Mouse (Mus musculus) liver, embryonic 11.5 days (tissue): Measurements from ENCODE around the gene Tesk2. TPM values are rescaled to one million over a fixed set of nuclear protein-coding genes. Genes with fewer than 3 reads are reported as not detected.

Experiments used
- ATAC-seq: fragments of 200-750 bp; cut with Nextera tagmentation; replicated peaks from 2 replicates; pipeline ENCODE4 v1.8.0; 2017; ENCODE audit warnings: moderate number of reproducible peaks, mild to moderate bottlenecking, moderate TSS enrichment, moderate library complexity; ENCODE audit not compliant: low FRiP score
- DNase-seq: peaks from one replicate; pipeline ENCODE4 v3.0.0-alpha.2; 2017; ENCODE audit warnings: low spot score
- H3K27ac ChIP-seq: fragments of 300-500 bp; sonication (generic); 2 replicates; pipeline ENCODE4 v1.5.1; 2014; ENCODE audit warnings: mild to moderate bottlenecking, low read depth, low read length, control low read depth
- H3K27me3 ChIP-seq: fragments of 300-500 bp; sonication (generic); replicated peaks from 2 replicates; pipeline ENCODE4 v1.6.1; 2014; ENCODE audit warnings: low read length, mixed read lengths; ENCODE audit not compliant: control insufficient read depth, insufficient read depth
- H3K36me3 ChIP-seq: fragments of 300-500 bp; sonication (generic); 2 replicates; pipeline ENCODE4 v1.6.1; 2014; ENCODE audit warnings: mild to moderate bottlenecking, low read length, moderate library complexity, mixed read lengths; ENCODE audit not compliant: control insufficient read depth, insufficient read depth
- H3K4me1 ChIP-seq: fragments of 300-500 bp; sonication (generic); replicated peaks from 2 replicates; pipeline ENCODE4 v1.6.1; 2014; ENCODE audit warnings: low read length, mixed read lengths; ENCODE audit not compliant: control insufficient read depth, insufficient read depth
- H3K4me2 ChIP-seq: fragments of 300-500 bp; sonication (generic); 2 replicates; pipeline ENCODE4 v1.6.1; 2014; ENCODE audit warnings: mild to moderate bottlenecking, control low read depth, moderate library complexity
- H3K4me3 ChIP-seq: fragments of 300-500 bp; sonication (generic); 2 replicates; pipeline ENCODE4 v1.5.1; 2014; ENCODE audit warnings: low read depth, low read length, control low read depth
- H3K9ac ChIP-seq: fragments of 300-500 bp; sonication (generic); 2 replicates; pipeline ENCODE4 v1.6.1; 2014; ENCODE audit warnings: low read depth, low read length, control low read depth
- H3K9me3 ChIP-seq: fragments of 300-500 bp; sonication (generic); 2 replicates; pipeline ENCODE4 v1.6.1; 2016; ENCODE audit warnings: low read length, inconsistent platforms, mixed read lengths; ENCODE audit not compliant: control insufficient read depth
- WGBS: fragments of 180-500 bp; shearing (Covaris S2); extraction: QIAGEN DNeasy Blood & Tissue Kit; methylation state at CpG from one replicate; pipeline ENCODE4 v1.1.7; 2014; 5-methylcytosine and 5-hydroxymethylcytosine counted together
- polyA plus RNA-seq: library from polyadenylated mRNA; unstranded; fragments of >200 nt; fragmentation: Nextera tagmentation; extraction: Ambion mirVana; gene quantifications from 2 replicates; pipeline ENCODE4 v1.2.1, GENCODE M21; 2014

Gene Tesk2
- polyA plus RNA-seq, 1 experiment from 2014 or later = 3.1 TPM

GRCm38 (mm10) chr4:116787985-116788760 is 67.4 kb downstream of the Tesk2 start:
- DNase-seq = no peak

GRCm38 (mm10) chr4:116788956-116789355 is 68.2 kb downstream of the Tesk2 start:
- H3K4me2 ChIP-seq = no peak overlapping the region
- no peaks in the 10 kb centered on the region for H3K9me3 ChIP-seq
- WGBS = 13% methylated on average over 3 of the region's 3 CpGs
- ATAC-seq = 0 out of 2 replicates have a peak, but pooled peaks have one; percentile 45
- no peak overlapping the region for H3K4me3 ChIP-seq
- H3K9ac ChIP-seq = no peak overlapping the region
- H3K27ac ChIP-seq = peak overlapping the region; percentile 25; the same call in 1 of the 2 replicates
- peak; percentile 47 for DNase-seq
- no peaks in the 10 kb centered on the region for H3K27me3 ChIP-seq
- H3K4me1 ChIP-seq = no peaks in the 10 kb centered on the region; the same call in 1 of the 2 replicates
- no peaks in the 10 kb centered on the region; the same call in 1 of the 2 replicates for H3K36me3 ChIP-seq

More at GRCm38 (mm10) chr4:116787985-116788760, 67.4 kb downstream of the Tesk2 start:
- Histone ChIP-seq H3K4me3 (no peak overlapping the region), H3K36me3 (no peaks in the 10 kb centered on the region; the same call in 1 of the 2 replicates), H3K4me1 (no peaks in the 10 kb centered on the region; the same call in 1 of the 2 replicates), H3K27me3 (no peaks in the 10 kb centered on the region), H3K9ac (peak overlapping the region; percentile 37; the same call in 1 of the 2 replicates), H3K4me2 (no peak overlapping the region), H3K9me3 (no peaks in the 10 kb centered on the region), H3K27ac (peak overlapping the region; percentile 25; the same call in 1 of the 2 replicates)
- no peak for ATAC-seq
- WGBS = 34% methylated on average over 7 of the region's 7 CpGs

- Histone ChIP-seq H3K27me3 (no peaks in the 10 kb centered on the region), H3K4me1 (no peaks in the 10 kb centered on the region; the same call in 1 of the 2 replicates), H3K4me2 (no peak overlapping the region), H3K9ac (no peak overlapping the region), H3K36me3 (no peaks in the 10 kb centered on the region), H3K9me3 (no peaks in the 10 kb centered on the region), H3K4me3 (no peak overlapping the region), H3K27ac (no peak overlapping the region)
- 91% methylated on average over 8 of the region's 8 CpGs for WGBS
- ATAC-seq (no peak), DNase-seq (no peak)
Measured at GRCm38 (mm10) chr4:116792453-116792852, 71.7 kb downstream of the Tesk2 start.

- Histone ChIP-seq H3K36me3 (no peaks in the 10 kb centered on the region), H3K4me2 (no peak overlapping the region), H3K4me1 (no peaks in the 10 kb centered on the region), H3K4me3 (no peak overlapping the region), H3K27ac (no peak overlapping the region), H3K9me3 (no peaks in the 10 kb centered on the region), H3K9ac (no peak overlapping the region), H3K27me3 (no peaks in the 10 kb centered on the region)
- DNase-seq = no peak
- 72% methylated on average over 2 of the region's 2 CpGs for WGBS
- ATAC-seq = no peak
Measured at GRCm38 (mm10) chr4:116794273-116794672, 73.5 kb downstream of the Tesk2 start.

GRCm38 (mm10) chr4:116796442-116797110 is 75.8 kb downstream of the Tesk2 start:
- WGBS = 68% methylated on average over 1 of the region's 1 CpGs

GRCm38 (mm10) chr4:116799901-116800300 is 79.2 kb downstream of the Tesk2 start:
- H3K4me1 ChIP-seq = no peaks in the 10 kb centered on the region
- no peak for DNase-seq
- H3K36me3 ChIP-seq = peaks cover 14% of the 10 kb centered on the region; the same call in 1 of the 2 replicates
- no peak overlapping the region for H3K27ac ChIP-seq
- no peaks in the 10 kb centered on the region for H3K27me3 ChIP-seq
- no peak; the same call in 1 of the 2 replicates for ATAC-seq
- H3K4me2 ChIP-seq = no peak overlapping the region
- WGBS = 25% methylated on average over 5 of the region's 5 CpGs
- H3K9ac ChIP-seq = no peak overlapping the region
- no peak overlapping the region for H3K4me3 ChIP-seq
- H3K9me3 ChIP-seq = no peaks in the 10 kb centered on the region

More at GRCm38 (mm10) chr4:116796442-116797110, 75.8 kb downstream of the Tesk2 start:
- DNase-seq = no peak
- Histone ChIP-seq H3K4me1 (no peaks in the 10 kb centered on the region), H3K27ac (no peak overlapping the region), H3K9ac (no peak overlapping the region), H3K27me3 (no peaks in the 10 kb centered on the region), H3K9me3 (no peaks in the 10 kb centered on the region), H3K36me3 (no peaks in the 10 kb centered on the region), H3K4me2 (no peak overlapping the region), H3K4me3 (no peak overlapping the region)
- no peak for ATAC-seq

- Histone ChIP-seq H3K4me2 (peak within 1 kb of the TSS; percentile 89), H3K9ac (peak within 1 kb of the TSS; percentile 89), H3K27me3 (no peaks in the 10 kb centered on the region), H3K4me1 (peaks cover 3% of the 10 kb centered on the region), H3K27ac (peak within 1 kb of the TSS; percentile 91), H3K36me3 (peaks cover 17% of the 10 kb centered on the region; the same call in 1 of the 2 replicates), H3K4me3 (peak within 1 kb of the TSS; percentile 80), H3K9me3 (no peaks in the 10 kb centered on the region)
- ATAC-seq (peak; percentile 97), DNase-seq (peak; percentile 98)
- under 1% methylated on average over 58 of the region's 58 CpGs for WGBS
Measured at GRCm38 (mm10) chr4:116807197-116808129, 86.7 kb downstream of the Tesk2 start, which contains the start of the genes Toe1 and Mutyh. Toe1 (minus strand) TSS chr4:116807640. Mutyh (plus strand) TSS chr4:116807723.

GRCm38 (mm10) chr4:116811012-116811411 is 90.3 kb downstream of the Tesk2 start:
- H3K9ac ChIP-seq = no peak overlapping the region
- ATAC-seq = no peak
- H3K9me3 ChIP-seq = no peaks in the 10 kb centered on the region
- WGBS = 43% methylated on average over 3 of the region's 3 CpGs
- H3K4me3 ChIP-seq = no peak overlapping the region
- no peak overlapping the region for H3K4me2 ChIP-seq
- H3K36me3 ChIP-seq = peaks cover 3% of the 10 kb centered on the region; the same call in 1 of the 2 replicates
- DNase-seq = no peak
- peaks cover 3% of the 10 kb centered on the region for H3K4me1 ChIP-seq
- no peak overlapping the region for H3K27ac ChIP-seq
- H3K27me3 ChIP-seq = no peaks in the 10 kb centered on the region
